Mouse (Mus musculus) hindbrain, embryonic 13.5 days (tissue): ENCODE measurements around the gene Map3k1. TPM values are rescaled to one million over a fixed set of nuclear protein-coding genes. Genes with fewer than 3 reads are reported as not detected.

Experiments
- ATAC-seq: fragments of 200-750 bp; cut with Nextera tagmentation; 2 replicates; pipeline ENCODE4 v1.8.0; 2017; ENCODE audit warnings: moderate TSS enrichment; ENCODE audit not compliant: low FRiP score
- H3K27ac ChIP-seq: fragments of 300-500 bp; sonication (generic); 2 replicates; pipeline ENCODE4 v1.5.1; 2015; ENCODE audit warnings: inconsistent platforms, mild to moderate bottlenecking, moderate library complexity
- H3K27me3 ChIP-seq: fragments of 300-500 bp; sonication (generic); 2 replicates; pipeline ENCODE4 v1.6.1; 2015; ENCODE audit warnings: mild to moderate bottlenecking, inconsistent platforms
- H3K36me3 ChIP-seq: fragments of 300-500 bp; sonication (generic); 2 replicates; pipeline ENCODE4 v1.6.1; 2015; ENCODE audit warnings: mild to moderate bottlenecking, inconsistent platforms
- H3K4me1 ChIP-seq: fragments of 300-500 bp; sonication (generic); replicated peaks from 2 replicates; pipeline ENCODE4 v1.6.1; 2015; ENCODE audit warnings: inconsistent platforms
- H3K4me2 ChIP-seq: fragments of 300-500 bp; sonication (generic); 2 replicates; pipeline ENCODE4 v1.6.1; 2015; ENCODE audit warnings: inconsistent platforms, mild to moderate bottlenecking, moderate library complexity
- H3K4me3 ChIP-seq: fragments of 300-500 bp; sonication (generic); 2 replicates; pipeline ENCODE4 v1.5.1; 2015; ENCODE audit warnings: mild to moderate bottlenecking, inconsistent platforms
- H3K9ac ChIP-seq: fragments of 300-500 bp; sonication (generic); 2 replicates; pipeline ENCODE4 v1.6.1; 2015; ENCODE audit warnings: mild to moderate bottlenecking, inconsistent platforms
- H3K9me3 ChIP-seq: fragments of 300-500 bp; sonication (generic); 2 replicates; pipeline ENCODE4 v1.6.1; 2016; ENCODE audit warnings: inconsistent platforms
- WGBS: fragments of 180-500 bp; shearing (Covaris S2); methylation state at CpG from one replicate; pipeline ENCODE4 v1.1.7; 2015; 5-methylcytosine and 5-hydroxymethylcytosine counted together
- polyA plus RNA-seq: library from polyadenylated mRNA; unstranded; fragments of >200 nt; fragmentation: Nextera tagmentation; extraction: Ambion mirVana; gene quantifications from 2 replicates; pipeline ENCODE4 v1.2.1, GENCODE M21; 2015

Map3k1 gene
- polyA plus RNA-seq, 1 experiment from 2014 or later, result 12.0 TPM

DNA sequence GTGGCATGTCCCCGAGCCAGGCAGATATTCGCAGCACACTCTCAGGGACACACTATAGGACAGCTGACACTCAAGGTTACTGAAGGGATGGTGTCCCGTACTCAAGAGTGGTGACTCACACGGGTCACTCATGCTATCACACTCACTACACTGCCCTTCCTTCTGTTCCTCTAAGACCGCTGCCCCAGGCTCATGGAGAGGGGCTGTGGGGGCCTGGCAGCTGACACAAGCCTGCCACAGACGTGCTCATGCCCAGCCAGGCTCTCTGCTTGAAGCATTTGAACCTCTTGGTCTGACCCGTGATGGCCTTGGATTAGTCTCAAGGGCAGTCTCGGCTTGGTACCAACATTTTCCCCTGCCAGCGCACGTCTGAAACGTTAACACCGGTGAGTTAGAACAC is 10.7 kb downstream of the Map3k1 start:
- Histone ChIP-seq H3K27ac (no peak overlapping the region), H3K4me1 (peaks cover 72% of the 10 kb centered on the region), H3K4me3 (no peak overlapping the region), H3K9me3 (no peaks in the 10 kb centered on the region), H3K9ac (no peak overlapping the region; the same call in 1 of the 2 replicates), H3K36me3 (no peaks in the 10 kb centered on the region), H3K27me3 (no peaks in the 10 kb centered on the region), H3K4me2 (no peak overlapping the region)
- ATAC-seq, result no peak
- WGBS, result 73% methylated on average over 12 of the region's 12 CpGs

DNA sequence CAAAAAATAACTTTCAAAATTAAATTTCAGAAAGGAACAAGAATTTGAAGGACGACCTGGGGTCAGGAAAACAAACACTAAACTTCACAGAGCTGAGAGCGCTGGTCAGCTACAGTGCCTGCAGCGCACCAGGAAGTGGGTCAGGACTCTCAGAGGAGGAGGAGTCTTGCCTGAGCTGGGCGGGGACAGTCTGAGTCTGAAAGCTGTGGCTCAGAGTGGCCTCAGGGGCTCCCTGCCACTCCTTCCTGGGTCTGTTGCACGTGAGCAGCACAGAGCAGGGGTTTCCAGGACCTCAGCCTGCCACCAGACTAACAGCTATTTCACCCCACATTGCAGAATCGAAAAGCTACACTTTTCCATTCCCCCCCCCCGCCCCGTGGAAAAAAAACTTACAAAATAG is 11.8 kb downstream of the Map3k1 start:
- H3K4me3 ChIP-seq, result no peak overlapping the region
- H3K9ac ChIP-seq, result no peak overlapping the region
- H3K27ac ChIP-seq, result 0 out of 2 replicates have a peak overlapping the region, but pooled peaks have one; percentile 8
- WGBS, result 18% methylated on average over 8 of the region's 8 CpGs
- H3K9me3 ChIP-seq, result no peaks in the 10 kb centered on the region
- ATAC-seq, result 0 out of 2 replicates have a peak, but pooled peaks have one; percentile 58
- H3K27me3 ChIP-seq, result no peaks in the 10 kb centered on the region
- no peaks in the 10 kb centered on the region for H3K36me3 ChIP-seq
- H3K4me1 ChIP-seq, result peaks cover 73% of the 10 kb centered on the region
- H3K4me2 ChIP-seq, result no peak overlapping the region

DNA sequence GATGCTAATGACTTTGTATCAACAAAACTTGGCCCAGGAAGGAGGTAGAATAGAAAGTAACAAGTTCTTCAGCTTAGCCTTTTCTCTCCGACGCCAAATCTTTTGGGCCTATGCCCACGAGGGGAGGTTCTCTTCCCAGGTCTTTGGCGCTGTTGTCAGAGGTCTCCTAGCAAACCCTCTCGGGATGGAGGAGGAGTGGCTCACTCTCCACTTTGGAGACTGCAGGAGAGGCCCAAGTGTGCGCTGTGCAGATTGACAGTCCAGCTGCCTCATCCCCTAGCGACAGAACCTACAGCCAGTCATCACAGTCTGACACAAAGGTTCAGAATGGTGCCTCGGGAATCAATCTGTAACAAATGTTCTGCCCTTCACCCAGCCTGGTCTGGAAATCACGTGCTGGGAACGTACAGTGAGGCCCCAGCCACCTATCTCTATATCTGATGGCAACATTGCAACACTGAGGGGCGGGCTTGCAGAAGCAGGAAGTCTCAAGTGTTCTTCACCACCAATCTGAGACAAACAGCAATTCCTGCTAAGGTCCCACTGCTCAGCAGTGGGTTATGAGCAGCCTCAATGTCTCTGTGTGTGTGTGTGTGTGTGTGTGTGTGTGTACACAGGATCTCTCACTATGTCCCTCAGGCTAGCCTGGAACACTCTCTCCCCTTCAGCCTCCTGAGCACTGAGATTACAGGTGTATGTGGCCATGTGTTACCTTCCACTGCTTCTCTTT is 12.4 kb downstream of the Map3k1 start:
- Histone ChIP-seq H3K4me1 (peaks cover 73% of the 10 kb centered on the region), H3K9me3 (no peaks in the 10 kb centered on the region), H3K27ac (no peak overlapping the region), H3K9ac (no peak overlapping the region), H3K4me2 (no peak overlapping the region), H3K36me3 (no peaks in the 10 kb centered on the region), H3K4me3 (no peak overlapping the region), H3K27me3 (no peaks in the 10 kb centered on the region)
- WGBS, result 60% methylated on average over 11 of the region's 11 CpGs
- ATAC-seq, result peak; percentile 52; the same call in 1 of the 2 replicates

DNA sequence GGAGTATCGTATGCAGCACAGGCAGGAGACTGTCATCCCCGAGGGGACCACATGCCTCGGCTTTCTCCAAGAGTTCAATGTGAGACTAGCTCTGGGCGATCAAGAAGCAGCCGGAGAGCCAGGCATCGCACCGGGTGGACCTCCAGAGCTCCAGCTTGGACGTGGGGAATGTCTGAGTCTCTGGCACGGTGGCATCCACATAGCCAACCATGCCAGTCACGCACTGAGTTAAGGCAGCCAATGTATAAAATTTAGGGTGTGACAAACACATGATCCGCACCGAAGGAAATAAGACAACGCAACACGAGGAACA is 15.9 kb downstream of the Map3k1 start:
- H3K9ac ChIP-seq, result no peak overlapping the region
- H3K4me1 ChIP-seq, result peaks cover 80% of the 10 kb centered on the region
- H3K4me2 ChIP-seq, result no peak overlapping the region
- no peak overlapping the region for H3K27ac ChIP-seq
- H3K36me3 ChIP-seq, result no peaks in the 10 kb centered on the region
- ATAC-seq, result no peak
- no peaks in the 10 kb centered on the region for H3K27me3 ChIP-seq
- H3K4me3 ChIP-seq, result no peak overlapping the region
- 92% methylated on average over 14 of the region's 14 CpGs for WGBS
- no peaks in the 10 kb centered on the region for H3K9me3 ChIP-seq

DNA sequence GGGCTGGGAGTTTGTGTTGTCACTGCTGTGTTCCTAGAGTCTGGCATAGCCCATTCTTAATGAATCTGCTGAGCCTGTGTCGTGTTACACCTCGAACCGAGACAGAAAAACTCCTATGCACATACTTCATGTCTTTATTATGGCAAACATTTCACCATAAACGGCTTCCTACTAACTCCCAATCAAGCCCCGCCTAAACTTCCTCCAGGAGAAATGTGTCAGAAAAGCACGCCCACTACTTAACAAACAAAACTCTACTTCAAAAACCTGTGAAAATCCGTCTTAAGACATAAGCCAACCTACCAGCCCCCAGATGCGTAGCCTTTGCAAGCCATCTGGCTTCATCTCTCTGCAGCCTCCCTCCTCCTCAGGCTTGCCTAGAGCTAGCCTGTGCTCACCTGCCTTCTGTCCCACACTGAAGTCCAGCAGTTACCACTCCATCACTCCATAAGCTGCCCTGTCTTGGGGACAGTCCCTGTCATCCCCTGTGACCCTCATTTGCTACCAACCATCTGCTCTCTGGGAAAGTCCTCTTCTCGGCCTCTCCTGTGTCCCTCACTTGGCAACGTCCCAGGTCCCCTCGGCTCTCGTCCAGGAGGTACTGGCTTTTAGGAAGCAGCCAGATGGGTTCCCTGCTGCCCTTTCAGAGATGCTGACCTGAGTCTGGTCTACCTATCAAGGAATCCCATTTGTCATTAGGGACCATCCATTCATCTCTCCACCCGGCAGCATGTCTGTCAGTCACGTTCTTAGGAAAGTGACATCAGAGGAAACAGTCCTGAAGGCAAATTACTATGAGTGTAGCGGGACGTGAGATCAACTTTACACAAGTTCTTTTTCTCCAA is 16.4 kb downstream of the Map3k1 start:
- H3K4me1 ChIP-seq, result peaks cover 77% of the 10 kb centered on the region
- 71% methylated on average over 16 of the region's 16 CpGs for WGBS
- no peak for ATAC-seq

DNA sequence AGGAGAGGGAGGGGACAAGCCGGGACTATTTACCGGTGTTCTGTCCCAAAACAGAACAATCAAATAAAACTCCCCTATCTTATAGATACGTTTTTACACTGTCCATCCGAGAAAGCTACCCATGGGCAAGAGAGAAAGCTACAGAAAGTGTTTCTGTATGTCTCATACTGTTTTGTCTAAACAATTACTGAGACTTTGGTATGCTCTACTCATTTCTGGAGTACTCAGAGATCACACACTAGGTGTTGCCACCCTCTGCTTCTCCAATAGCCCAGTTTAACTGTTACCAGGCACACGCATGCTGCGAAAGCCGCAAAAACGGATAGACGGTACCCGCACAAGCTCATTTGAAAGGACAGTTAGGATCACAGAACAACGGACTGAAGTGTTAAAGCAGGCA is 17.2 kb downstream of the Map3k1 start:
- Histone ChIP-seq H3K9me3 (no peaks in the 10 kb centered on the region), H3K9ac (no peak overlapping the region), H3K27ac (no peak overlapping the region; the same call in 1 of the 2 replicates), H3K27me3 (no peaks in the 10 kb centered on the region), H3K4me1 (peaks cover 70% of the 10 kb centered on the region), H3K4me3 (no peak overlapping the region), H3K4me2 (no peak overlapping the region), H3K36me3 (no peaks in the 10 kb centered on the region)
- WGBS, result 93% methylated on average over 11 of the region's 11 CpGs
- no peak for ATAC-seq

More for the DNA sequence above, 16.4 kb downstream of the Map3k1 start:
- Histone ChIP-seq H3K9me3 (no peaks in the 10 kb centered on the region), H3K9ac (no peak overlapping the region), H3K36me3 (no peaks in the 10 kb centered on the region), H3K4me3 (no peak overlapping the region), H3K4me2 (no peak overlapping the region), H3K27ac (no peak overlapping the region; the same call in 1 of the 2 replicates), H3K27me3 (no peaks in the 10 kb centered on the region)

DNA sequence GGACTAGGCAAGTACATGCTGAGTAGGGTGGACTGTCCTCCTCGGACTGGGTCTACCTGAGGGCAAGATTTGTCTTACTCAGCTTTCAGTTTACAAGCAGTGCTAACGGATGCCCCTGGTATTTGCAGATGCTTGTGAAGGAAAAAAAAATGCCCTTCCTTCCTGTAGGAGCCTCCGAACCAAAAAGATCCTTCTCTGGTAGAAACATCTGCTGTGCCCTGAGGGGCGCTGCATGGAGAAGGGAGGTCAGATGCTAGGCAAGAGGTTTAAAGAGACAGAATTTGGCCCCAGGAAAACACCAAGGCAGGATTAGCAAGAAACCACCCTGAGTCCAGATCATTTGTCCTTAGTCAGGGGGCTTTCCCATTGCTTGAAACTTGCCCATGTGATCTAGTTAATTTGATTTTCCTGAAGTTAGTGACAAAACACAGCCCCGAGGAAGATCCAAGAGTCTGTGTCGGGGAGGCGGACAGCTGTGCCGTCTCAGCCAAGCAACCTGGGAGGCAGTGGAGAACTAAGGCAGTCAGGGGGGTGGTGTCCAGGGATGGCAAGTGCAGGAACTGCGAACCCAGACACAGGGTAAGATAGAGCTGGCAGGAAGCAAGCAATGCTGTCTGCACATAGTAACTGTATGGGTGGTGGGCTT is 19.2 kb downstream of the Map3k1 start:
- no peak; the same call in 1 of the 2 replicates for ATAC-seq
- H3K9ac ChIP-seq, result no peak overlapping the region
- 46% methylated on average over 9 of the region's 9 CpGs for WGBS

DNA sequence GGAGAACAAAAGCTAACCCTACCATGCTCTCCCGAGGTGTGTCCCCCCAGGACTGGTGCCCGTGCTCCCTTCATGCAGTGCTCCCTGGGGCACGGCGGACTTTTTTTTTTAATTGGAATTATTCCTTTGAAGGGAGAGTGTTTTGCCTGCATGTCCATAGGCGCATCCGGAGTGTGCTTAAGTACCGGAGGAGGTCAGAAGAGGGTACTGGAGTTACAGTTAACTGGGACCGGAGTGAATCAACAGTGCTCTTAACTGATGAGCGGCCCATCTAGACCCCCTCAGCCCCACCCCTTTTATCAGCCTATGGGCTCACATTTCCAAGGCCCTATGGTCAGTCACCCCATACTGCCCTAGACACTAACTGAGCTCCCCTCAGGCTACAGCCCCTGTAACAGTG is 19.9 kb downstream of the Map3k1 start:
- no peak for ATAC-seq
- Histone ChIP-seq H3K9ac (no peak overlapping the region), H3K27ac (no peak overlapping the region), H3K36me3 (no peaks in the 10 kb centered on the region), H3K9me3 (no peaks in the 10 kb centered on the region), H3K27me3 (no peaks in the 10 kb centered on the region), H3K4me3 (no peak overlapping the region), H3K4me1 (peaks cover 58% of the 10 kb centered on the region), H3K4me2 (no peak overlapping the region)
- 79% methylated on average over 9 of the region's 9 CpGs for WGBS

More for the DNA sequence above, 19.2 kb downstream of the Map3k1 start:
- peaks cover 58% of the 10 kb centered on the region for H3K4me1 ChIP-seq
- no peaks in the 10 kb centered on the region for H3K27me3 ChIP-seq
- H3K9me3 ChIP-seq, result no peaks in the 10 kb centered on the region
- H3K4me3 ChIP-seq, result no peak overlapping the region
- H3K36me3 ChIP-seq, result no peaks in the 10 kb centered on the region
- no peak overlapping the region for H3K4me2 ChIP-seq
- peak overlapping the region; percentile 23; the same call in 1 of the 2 replicates for H3K27ac ChIP-seq

DNA sequence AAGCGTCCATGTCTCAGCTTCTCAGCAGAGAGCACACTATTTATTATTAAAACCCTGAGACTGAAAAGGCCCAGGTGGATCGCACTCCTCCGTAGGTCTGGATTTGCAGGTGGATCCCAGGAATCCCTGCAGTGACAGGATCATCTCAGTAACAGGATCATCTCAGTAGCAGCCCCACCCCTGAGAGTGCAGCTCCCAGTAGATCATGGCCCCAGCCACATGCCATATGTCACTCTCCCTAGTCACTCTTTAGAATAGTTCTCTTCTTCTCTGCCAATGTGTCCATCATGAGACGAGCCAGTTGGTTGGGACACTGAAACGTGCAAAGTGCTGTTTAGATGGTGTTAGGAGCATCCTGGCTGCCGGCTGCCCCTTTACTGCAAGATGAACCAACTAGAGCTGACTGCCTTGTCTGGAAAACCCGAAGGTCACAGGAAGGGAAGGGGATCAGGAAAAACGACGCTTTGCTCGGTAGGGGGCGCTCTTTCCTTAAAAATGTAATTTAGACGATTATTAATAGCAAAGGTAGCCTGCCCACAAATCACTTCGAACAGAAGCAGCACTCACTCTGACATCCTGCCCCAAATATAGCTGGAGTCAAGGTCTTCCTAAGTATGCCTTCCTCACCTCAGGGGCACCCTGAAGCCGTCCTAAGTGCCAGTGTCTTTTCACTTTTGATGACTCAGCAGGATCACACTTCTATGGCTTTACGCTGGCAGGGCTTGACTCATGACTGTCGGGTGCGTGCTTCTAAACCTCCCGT is 20.8 kb downstream of the Map3k1 start:
- H3K27me3 ChIP-seq, result no peaks in the 10 kb centered on the region
- no peak overlapping the region for H3K4me2 ChIP-seq
- 36% methylated on average over 18 of the region's 18 CpGs for WGBS
- H3K27ac ChIP-seq, result no peak overlapping the region
- H3K36me3 ChIP-seq, result no peaks in the 10 kb centered on the region
- H3K4me1 ChIP-seq, result peaks cover 60% of the 10 kb centered on the region
- no peak overlapping the region; the same call in 1 of the 2 replicates for H3K9ac ChIP-seq
- ATAC-seq, result peak; percentile 45
- H3K9me3 ChIP-seq, result no peaks in the 10 kb centered on the region
- H3K4me3 ChIP-seq, result no peak overlapping the region

DNA sequence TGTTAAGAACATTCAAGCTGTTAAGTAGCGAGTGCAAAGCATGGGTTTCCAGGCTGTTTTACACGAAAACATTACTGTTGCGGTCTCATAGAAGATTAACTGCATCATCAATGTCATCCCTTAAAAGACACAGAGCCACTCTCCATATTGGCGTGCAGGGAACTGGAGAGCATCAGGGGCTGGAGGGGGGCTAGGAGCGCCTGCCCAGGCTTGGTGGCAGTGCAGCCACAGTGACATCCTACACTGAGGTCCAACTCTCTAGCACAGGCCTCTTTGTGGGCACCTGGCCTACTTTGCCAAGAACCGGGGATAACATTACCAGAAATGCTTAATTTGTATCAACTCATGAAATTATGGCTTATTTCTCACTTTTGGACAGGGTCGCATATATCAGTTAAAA is 22.2 kb downstream of the Map3k1 start:
- Histone ChIP-seq H3K27ac (no peak overlapping the region), H3K9ac (no peak overlapping the region), H3K4me2 (no peak overlapping the region), H3K36me3 (no peaks in the 10 kb centered on the region), H3K9me3 (no peaks in the 10 kb centered on the region), H3K4me1 (peaks cover 46% of the 10 kb centered on the region), H3K27me3 (no peaks in the 10 kb centered on the region), H3K4me3 (no peak overlapping the region)
- ATAC-seq, result no peak
- 93% methylated on average over 7 of the region's 7 CpGs for WGBS

DNA sequence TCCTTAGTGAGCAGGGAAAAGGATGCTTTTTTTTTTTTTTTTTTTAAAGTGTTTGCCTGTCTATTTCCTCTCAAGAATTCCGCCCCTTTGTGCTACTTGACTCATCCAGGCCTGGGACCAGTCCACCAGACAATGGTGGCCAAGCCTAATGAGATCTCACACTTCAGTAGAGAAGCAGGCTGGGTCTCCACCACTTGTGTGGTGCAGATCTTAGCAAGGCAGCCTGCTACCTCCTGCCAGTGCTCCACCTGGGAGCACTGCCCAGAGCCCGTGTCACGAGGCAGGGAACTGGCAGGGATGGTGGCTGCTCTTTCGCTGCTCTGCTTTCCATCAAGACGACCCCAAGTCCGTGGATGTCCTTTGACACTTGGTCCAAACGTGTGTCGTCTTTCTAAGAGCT is 25.3 kb downstream of the Map3k1 start:
- H3K9me3 ChIP-seq, result no peaks in the 10 kb centered on the region
- WGBS, result 80% methylated on average over 8 of the region's 8 CpGs
- H3K27ac ChIP-seq, result no peak overlapping the region
- H3K27me3 ChIP-seq, result no peaks in the 10 kb centered on the region
- H3K4me3 ChIP-seq, result no peak overlapping the region
- peaks cover 14% of the 10 kb centered on the region for H3K4me1 ChIP-seq
- no peak overlapping the region for H3K4me2 ChIP-seq
- H3K9ac ChIP-seq, result no peak overlapping the region
- H3K36me3 ChIP-seq, result no peaks in the 10 kb centered on the region
- no peak for ATAC-seq

DNA sequence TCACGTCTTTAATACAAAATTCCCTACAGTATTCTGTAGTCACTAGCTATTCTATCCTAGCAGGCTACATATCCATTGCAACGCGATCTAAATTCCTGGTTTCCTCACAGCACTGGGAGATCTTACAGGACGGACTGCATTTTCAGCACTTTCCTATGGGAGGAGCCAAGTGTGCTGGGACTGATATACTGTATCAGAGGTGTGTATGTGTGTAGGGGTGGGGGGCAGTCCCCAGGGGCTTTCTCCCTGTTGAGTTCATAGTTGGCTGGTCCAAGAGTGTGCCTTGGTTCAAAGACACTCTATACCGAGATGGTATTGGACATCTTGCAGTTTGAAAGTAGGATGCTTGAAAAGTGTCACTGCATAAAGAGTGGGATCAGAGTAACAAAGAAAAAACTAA is 29.3 kb downstream of the Map3k1 start:
- H3K4me3 ChIP-seq, result no peak overlapping the region

More for the DNA sequence above, 29.3 kb downstream of the Map3k1 start:
- Histone ChIP-seq H3K9me3 (no peaks in the 10 kb centered on the region), H3K4me1 (peaks cover 19% of the 10 kb centered on the region), H3K4me2 (no peak overlapping the region), H3K27ac (no peak overlapping the region), H3K27me3 (no peaks in the 10 kb centered on the region), H3K36me3 (peaks cover 13% of the 10 kb centered on the region), H3K9ac (no peak overlapping the region)
- no peak for ATAC-seq
- WGBS, result 89% methylated on average over 5 of the region's 5 CpGs
